Mouse (Mus musculus) frontal cortex, postnatal 36 days (tissue): ENCODE results near the gene Pidd1.
"Not testable (repeated sequence)": the region's sequence is repeated elsewhere in the genome, so short reads cannot be mapped to it uniquely, and the experiment has no call there.

Experiments
- DNase-seq, 2 experiments: peaks; one replicate each; pipeline ENCODE4 v3.0.0; 2022; ENCODE audit warnings: low spot score in 2 of 2

Gene Pidd1

GRCm38 (mm10) chr7:141416144-141416841, 27.5 kb downstream of the Pidd1 start:
- DNase-seq = no peak

GRCm38 (mm10) chr7:141413809-141414584, 29.8 kb downstream of the Pidd1 start, which contains the start of gene Gatd1:
Gene Gatd1 (minus strand): TSS chr7:141414136.
- DNase-seq = peak; percentile 97 to 98

- DNase-seq = no peak
Observed at GRCm38 (mm10) chr7:141413331-141413730, 30.5 kb downstream of the Pidd1 start.

- DNase-seq = no peak
Observed at GRCm38 (mm10) chr7:141411667-141412066, 32.2 kb downstream of the Pidd1 start.

- no peak for DNase-seq
Observed at GRCm38 (mm10) chr7:141410631-141411030, 33.2 kb downstream of the Pidd1 start.

GRCm38 (mm10) chr7:141408833-141409232, 35.0 kb downstream of the Pidd1 start:
- DNase-seq = peak; percentile 84 to 91

- DNase-seq = not testable (repeated sequence)
Observed at GRCm38 (mm10) chr7:141407670-141408069, 36.2 kb downstream of the Pidd1 start.

- DNase-seq = no peak
Observed at GRCm38 (mm10) chr7:141405466-141405865, 38.4 kb downstream of the Pidd1 start.

GRCm38 (mm10) chr7:141403305-141403704, 40.5 kb downstream of the Pidd1 start:
- DNase-seq = no peak

- no peak for DNase-seq
Observed at GRCm38 (mm10) chr7:141395348-141395747, 48.5 kb downstream of the Pidd1 start.

GRCm38 (mm10) chr7:141394771-141395170, 49.1 kb downstream of the Pidd1 start:
- DNase-seq = no peak

- DNase-seq = no peak
Observed at GRCm38 (mm10) chr7:141394158-141394557, 49.7 kb downstream of the Pidd1 start.

GRCm38 (mm10) chr7:141392552-141393222, 51.1 kb downstream of the Pidd1 start:
- no peak for DNase-seq

- DNase-seq = peak; percentile 96 to 97
Observed at GRCm38 (mm10) chr7:141391625-141392551, 51.9 kb downstream of the Pidd1 start, which contains the start of gene Taldo1. Gene Taldo1 (plus strand): TSS chr7:141392199.

- DNase-seq = no peak
Observed at GRCm38 (mm10) chr7:141390326-141391259, 53.2 kb downstream of the Pidd1 start.

GRCm38 (mm10) chr7:141388487-141389109, 55.2 kb downstream of the Pidd1 start:
- no peak for DNase-seq
